Mouse (Mus musculus) common myeloid progenitor, adult 5-6 weeks (primary cell): ENCODE measurements around the gene Myh9. TPM values are rescaled to one million over a fixed set of nuclear protein-coding genes. Genes with fewer than 3 reads are reported as not detected.
"Not testable (repeated sequence)": the region's sequence is repeated elsewhere in the genome, so short reads cannot be mapped to it uniquely, and the experiment has no call there.

Experiments used
- ATAC-seq: replicated peaks from 2 replicates; pipeline ENCODE4 v1.8.0; 2016; ENCODE audit warnings: low read depth, mild to moderate bottlenecking, moderate TSS enrichment, inconsistent platforms; ENCODE audit not compliant: poor library complexity, severe bottlenecking
- total RNA-seq: library from RNA; stranded (forward); fragments of 200-1000, 187-1606 nt; gene quantifications from 2 replicates; pipeline ENCODE4 v1.2.3, GENCODE M21; 2017

Myh9 gene
- total RNA-seq, 1 experiment from 2014 or later, result 430 TPM

- ATAC-seq, result no peak; the same call in 1 of the 2 replicates
These were observed 101.3 kb downstream of the Myh9 start for GRCm38 (mm10) chr15:77740511-77741297.

- ATAC-seq, result not testable (repeated sequence)
These were observed 108.1 kb downstream of the Myh9 start for GRCm38 (mm10) chr15:77733903-77734302.

- ATAC-seq, result peak; percentile 96
These were observed 108.6 kb downstream of the Myh9 start for GRCm38 (mm10) chr15:77733380-77733779.

- not testable (repeated sequence) for ATAC-seq
These were observed 109.1 kb downstream of the Myh9 start for GRCm38 (mm10) chr15:77732851-77733250.

- no peak for ATAC-seq
These were observed 110.4 kb downstream of the Myh9 start for GRCm38 (mm10) chr15:77731605-77732004.

- not testable (repeated sequence) for ATAC-seq
These were observed 113.2 kb downstream of the Myh9 start, which contains the start of gene Apol9b for GRCm38 (mm10) chr15:77728739-77729138. TSS of gene Apol9b (plus strand) at chr15:77729039.

GRCm38 (mm10) chr15:77727745-77728144, 114.2 kb downstream of the Myh9 start:
- not testable (repeated sequence) for ATAC-seq

GRCm38 (mm10) chr15:77727139-77727538, 114.8 kb downstream of the Myh9 start:
- peak; percentile 66 for ATAC-seq

GRCm38 (mm10) chr15:77725393-77726020, 116.5 kb downstream of the Myh9 start:
- not testable (repeated sequence) for ATAC-seq

GRCm38 (mm10) chr15:77724208-77724911, 117.6 kb downstream of the Myh9 start:
- ATAC-seq, result peak; percentile 65

- ATAC-seq, result not testable (repeated sequence)
These were observed 120.5 kb downstream of the Myh9 start for GRCm38 (mm10) chr15:77721509-77721908.

- not testable (repeated sequence) for ATAC-seq
These were observed 123.7 kb downstream of the Myh9 start for GRCm38 (mm10) chr15:77718240-77718639.

Other genes with a start within 250 kb of the Myh9 start
- gene Apol10b, start 246.1 kb downstream of the Myh9 start, total RNA-seq, result 0.59 TPM in 1 of 2 replicates, not detected in the other
- not detected in 2 replicates for gene Gm36245, start 242.9 kb downstream of the Myh9 start, total RNA-seq
- gene Apol11b, start 198.9 kb downstream of the Myh9 start, total RNA-seq, result 0.39 TPM in 1 of 2 replicates, not detected in the other
- gene Apol7e, start 143.3 kb downstream of the Myh9 start, total RNA-seq, result 0.68 and 0.96 TPM in 2 replicates
- 0.23 TPM in 1 of 2 replicates, not detected in the other for gene Apol9b, start 113.1 kb downstream of the Myh9 start, total RNA-seq
- 0.27 and 2.6 TPM in 2 replicates for gene Apol8, start 85.2 kb downstream of the Myh9 start, total RNA-seq
- 47.2 and 65.4 TPM in 2 replicates for gene Txn2, start 86.8 kb upstream of the Myh9 start, total RNA-seq
- 21.6 TPM in 2 replicates for gene Foxred2, start 114.5 kb upstream of the Myh9 start, total RNA-seq
- 259 and 294 TPM in 2 replicates for gene Eif3d, start 128.6 kb upstream of the Myh9 start, total RNA-seq